Mouse (Mus musculus) urinary bladder, postnatal 25 days (tissue): ENCODE measurements around the gene Stx11.
A peak's percentile ranks its signal among the peaks of the same experiment; 100 is the strongest.

Experiments
- DNase-seq: peaks from one replicate; pipeline ENCODE4 v3.0.0; 2022; ENCODE audit warnings: low spot score

Gene Stx11

GRCm38 (mm10) chr10:12964151-12965075 lies at the start of gene Stx11:
Stx11 (minus strand) TSS chr10:12964298.
- peak; percentile 63 for DNase-seq

DNA sequence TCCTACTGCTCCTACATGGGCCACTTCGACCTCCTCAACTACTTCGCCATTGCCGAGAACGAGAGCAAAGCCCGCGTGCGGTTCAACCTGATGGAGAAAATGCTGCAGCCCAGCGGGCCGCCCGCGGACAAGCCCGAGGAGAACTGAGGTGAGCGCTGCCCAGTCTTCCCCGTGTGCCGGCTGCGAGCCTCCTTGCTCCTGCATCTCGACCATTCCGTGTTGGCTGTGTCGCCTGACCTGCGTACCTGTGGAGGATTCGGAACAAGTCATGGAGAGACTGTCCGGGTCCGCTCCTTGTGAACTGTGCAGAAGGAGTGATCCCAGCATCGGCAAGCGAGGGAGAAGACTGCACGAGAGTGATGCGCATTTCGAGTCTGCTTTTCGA lies 44.6 kb upstream of the Stx11 start:
- no peak for DNase-seq

GRCm38 (mm10) chr10:13007876-13008736 lies 44.0 kb upstream of the Stx11 start:
- DNase-seq: peak; percentile 87

DNA sequence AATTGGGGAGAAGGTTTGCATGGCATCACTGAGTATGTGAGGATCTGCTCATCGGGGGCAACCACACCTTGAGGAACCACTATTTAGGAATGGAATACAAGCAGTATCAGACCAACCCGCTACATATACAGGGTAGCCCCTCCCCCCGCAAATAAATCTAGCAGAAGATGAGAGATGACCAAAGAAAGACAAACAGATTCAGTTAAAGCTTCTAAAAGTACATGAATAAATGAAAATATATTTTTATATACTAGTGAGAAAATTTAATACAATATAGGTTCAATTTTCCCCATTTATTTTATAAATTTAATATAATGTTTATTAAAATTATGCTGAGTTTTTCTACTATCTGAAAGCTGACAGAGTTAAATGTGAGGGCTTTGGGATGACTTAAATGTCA lies 40.9 kb upstream of the Stx11 start, which contains the start of gene Sf3b5:
Sf3b5 (plus strand) TSS at position 301 of the 400 bp plus-strand sequence.
- DNase-seq: no peak

- peak; percentile 88 for DNase-seq
These were observed 32.8 kb upstream of the Stx11 start for GRCm38 (mm10) chr10:12996736-12997477.

- no peak for DNase-seq
These were observed 29.4 kb upstream of the Stx11 start for GRCm38 (mm10) chr10:12993411-12994039.

DNA sequence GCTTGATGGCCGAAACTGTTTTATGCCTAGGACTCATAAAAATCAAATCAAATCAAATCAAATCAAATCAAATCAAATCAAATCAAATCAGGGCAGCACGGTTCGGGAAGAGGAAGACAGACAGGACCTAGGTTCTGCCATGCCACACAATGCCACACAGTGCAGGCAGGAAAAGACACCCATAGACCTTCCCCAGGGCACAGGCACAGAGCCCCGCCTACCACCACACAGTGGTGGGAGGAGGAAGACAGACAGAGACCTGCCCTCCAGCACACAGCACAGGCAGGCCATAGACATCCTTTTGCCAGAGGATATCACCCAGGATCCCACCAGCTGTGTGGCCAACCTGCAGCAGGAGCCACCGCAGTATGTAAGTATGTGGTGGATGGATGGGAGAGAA lies 27.9 kb upstream of the Stx11 start:
- DNase-seq: no peak

DNA sequence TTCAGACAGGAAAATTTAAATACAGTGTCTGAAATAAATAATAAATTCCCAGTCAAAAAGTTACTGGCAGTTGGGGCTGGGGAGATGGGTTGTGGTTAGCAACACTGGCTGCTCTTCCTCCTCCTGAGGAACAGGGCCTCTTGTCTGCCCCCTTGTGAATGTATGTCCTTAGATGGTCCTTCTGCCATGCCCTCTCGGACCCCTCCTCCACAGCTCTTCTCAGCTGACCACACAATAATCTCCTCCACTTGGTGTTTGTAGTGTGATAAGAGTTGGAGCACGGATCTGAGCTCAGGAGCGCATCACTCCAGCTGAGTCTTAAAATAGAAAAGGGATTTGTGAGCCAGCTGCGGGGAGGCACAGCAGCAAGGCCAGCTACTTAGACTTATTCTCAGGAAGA lies 22.8 kb upstream of the Stx11 start:
- DNase-seq: no peak

GRCm38 (mm10) chr10:12986485-12986884 lies 22.4 kb upstream of the Stx11 start:
- no peak for DNase-seq

DNA sequence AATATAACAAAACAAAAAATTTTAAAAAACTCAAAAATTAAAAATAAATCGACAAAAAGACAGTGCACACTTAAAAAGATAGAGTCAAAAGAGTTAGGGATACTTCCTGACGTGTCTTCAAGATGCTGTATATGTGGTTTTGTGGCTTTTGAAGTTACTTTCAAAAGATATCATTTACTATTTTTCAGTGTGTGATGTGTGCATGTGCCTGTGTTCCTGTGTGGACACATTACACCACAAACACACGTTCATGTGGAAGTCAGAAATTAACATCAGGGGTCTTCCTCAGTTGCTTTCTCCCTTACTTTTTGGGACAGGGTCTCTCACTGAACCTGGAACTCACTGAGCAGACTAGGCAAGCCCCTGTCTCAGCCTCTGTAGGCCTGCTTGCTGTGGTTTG lies 20.9 kb upstream of the Stx11 start:
- no peak for DNase-seq

DNA sequence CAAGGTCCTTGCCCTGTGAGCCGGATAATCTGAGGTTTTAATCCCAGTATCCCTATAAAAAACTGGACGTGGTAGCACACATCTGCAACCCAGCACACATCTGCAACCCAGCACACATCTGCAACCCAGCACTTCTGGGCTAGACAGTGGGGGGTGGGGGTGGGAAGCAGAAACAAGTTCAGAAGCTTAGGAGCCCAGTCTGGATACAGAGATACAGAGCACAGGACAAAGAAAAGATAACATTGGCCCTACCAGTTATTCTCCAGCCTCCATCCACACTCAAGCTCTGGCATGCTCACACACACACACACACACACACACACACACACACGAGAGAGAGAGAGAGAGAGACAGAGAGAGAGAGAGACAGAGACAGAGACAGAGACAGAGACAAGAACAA lies 19.4 kb upstream of the Stx11 start:
- no peak for DNase-seq

- DNase-seq: no peak
These were observed 17.0 kb upstream of the Stx11 start for GRCm38 (mm10) chr10:12981071-12981470.

DNA sequence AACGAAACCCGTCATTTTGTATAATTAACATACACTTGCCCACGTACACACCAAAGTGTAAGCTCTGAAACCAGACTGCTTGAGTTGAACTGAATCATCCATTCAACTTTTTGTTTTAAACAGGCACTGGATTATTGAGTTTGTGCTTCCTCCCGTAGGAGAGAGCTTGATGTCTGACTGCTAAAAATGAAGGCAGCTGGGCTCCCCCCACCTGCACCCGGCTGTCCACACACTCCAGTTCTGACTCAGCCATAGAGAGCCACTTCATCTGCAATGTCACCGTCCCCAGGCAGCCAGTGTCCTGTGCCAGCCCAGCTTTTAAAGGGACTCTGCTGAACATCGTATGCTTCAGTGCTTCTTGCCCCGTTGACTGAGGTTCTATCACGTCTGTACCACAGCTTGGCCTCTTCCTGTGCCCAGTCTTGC lies 13.7 kb upstream of the Stx11 start:
- DNase-seq: no peak

- no peak for DNase-seq
These were observed 12.5 kb upstream of the Stx11 start for GRCm38 (mm10) chr10:12976552-12976951.

- no peak for DNase-seq
These were observed 11.9 kb upstream of the Stx11 start for GRCm38 (mm10) chr10:12975957-12976356.

DNA sequence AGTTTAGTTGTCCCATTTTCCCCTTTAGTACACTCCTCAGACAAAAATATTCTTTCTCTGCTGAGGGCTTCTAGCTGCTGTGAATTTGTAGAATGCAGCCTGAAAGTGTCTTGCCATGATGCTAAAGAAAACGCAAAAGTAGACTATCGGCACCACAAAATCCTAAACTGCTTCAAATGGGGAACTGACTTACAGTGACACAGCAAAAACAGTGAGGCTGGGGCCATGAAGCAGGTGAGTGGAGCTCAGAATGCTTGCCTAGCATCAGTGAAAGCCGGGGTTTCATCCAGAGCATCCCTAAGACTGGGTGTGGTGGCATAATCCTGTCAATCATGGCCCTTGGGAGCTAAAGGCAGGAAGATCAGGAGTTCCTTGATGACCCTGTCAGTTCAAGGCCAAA lies 11.4 kb upstream of the Stx11 start:
- no peak for DNase-seq

GRCm38 (mm10) chr10:12974572-12974971 lies 10.5 kb upstream of the Stx11 start:
- DNase-seq: no peak

DNA sequence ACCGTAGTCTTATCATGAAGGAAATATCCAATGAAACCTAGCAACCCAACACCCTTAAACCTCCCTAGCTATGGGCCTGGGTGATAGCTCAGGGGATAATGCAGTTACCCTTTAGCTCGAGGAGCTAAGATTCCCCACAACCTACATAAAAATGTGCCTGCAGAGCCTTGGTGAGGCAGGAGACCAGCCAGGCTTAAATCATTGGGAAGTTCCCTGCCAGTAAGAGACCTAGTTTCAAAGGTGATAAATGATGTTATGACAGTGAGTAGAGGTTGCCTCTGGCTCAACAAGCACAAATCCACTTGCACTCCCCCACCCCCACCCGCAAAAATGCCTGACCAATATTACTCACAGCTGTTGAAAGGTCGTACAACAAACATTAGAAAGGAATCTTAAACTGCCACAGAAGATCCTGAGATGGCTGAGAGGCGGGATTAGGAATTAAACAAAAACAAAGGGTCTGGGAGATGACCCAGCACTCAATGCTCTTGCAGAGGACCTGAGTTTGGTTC lies 1.6 kb upstream of the Stx11 start:
- no peak for DNase-seq

DNA sequence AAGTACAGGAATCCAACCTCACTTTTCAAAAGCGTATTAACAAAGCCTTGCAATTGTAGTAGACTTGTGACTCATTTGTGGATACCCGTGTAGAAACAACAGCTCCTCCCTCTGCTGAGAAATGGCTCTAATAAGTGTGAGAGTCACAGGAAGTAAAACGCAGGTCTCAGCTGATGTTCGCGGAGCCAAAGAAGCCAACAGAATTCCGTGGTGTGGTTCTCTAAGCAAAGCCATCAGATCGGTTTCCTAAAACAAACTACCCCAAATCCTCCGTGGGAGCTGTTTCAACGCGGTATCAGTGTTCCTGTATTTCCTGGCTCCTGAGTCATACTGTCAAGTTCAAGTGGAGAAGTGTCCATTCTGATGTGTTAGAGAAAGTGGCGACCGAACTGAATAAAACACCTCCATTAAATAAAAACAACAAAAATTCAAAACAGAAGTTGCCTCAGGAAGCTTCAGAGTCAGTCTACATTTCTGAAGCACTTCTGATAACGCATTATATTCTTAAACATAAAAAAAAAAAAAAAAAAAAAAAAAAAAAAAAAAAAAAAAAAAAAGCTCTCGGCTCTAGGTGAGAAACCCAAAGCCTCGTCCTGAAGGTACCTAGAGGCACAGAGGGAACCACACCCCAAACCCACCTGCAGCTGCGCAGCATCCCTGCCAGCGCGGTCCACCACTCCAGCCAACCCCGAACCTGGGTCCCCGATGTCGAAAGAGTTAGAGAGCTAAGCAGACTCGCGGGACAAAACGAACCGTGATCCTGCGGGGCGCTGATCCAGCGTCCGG lies 543 bp downstream of the Stx11 start:
- no peak for DNase-seq

DNA sequence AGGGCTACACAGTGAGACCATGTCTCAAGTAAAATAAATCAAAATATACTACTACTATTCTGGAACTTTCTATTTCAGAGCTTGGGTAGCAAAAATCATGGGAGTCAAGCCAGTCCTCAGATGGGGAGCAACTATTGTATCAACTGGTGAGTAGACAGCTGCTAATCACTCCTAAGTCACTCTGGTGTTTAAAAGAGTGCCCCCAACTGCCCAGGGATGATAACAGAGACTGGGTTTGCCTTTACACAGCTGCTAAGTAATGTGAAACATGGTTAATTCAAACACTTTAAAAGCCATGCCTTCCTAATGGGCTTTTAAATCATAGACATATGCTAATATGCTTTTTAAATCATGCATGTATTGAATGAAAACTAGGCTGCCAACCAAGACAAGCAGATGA lies 1.9 kb downstream of the Stx11 start:
- no peak for DNase-seq

- DNase-seq: no peak
These were observed 2.6 kb downstream of the Stx11 start for GRCm38 (mm10) chr10:12961546-12961945.
